In genomic region chr14:14104930-14105318, GRCm38 (mm10) we compare ENCODE assay signal across 15 mouse cellular contexts.
"Had no signal": no experiment of that assay in that cellular context is flagged by ENCODE, and none has a peak within 500 bp of the region (broad histone marks: within the 10 kb centered on the region; RNA-seq: fewer than 3 reads in every experiment).

No protein-coding gene starts in this region.

- H3K9ac ChIP-seq: neural tube, embryonic 13.5 days; stomach, embryonic 15.5 days had no signal

- H3K4me1 ChIP-seq: neural tube, embryonic 13.5 days; stomach, embryonic 15.5 days had no signal

- H3K4me2 ChIP-seq: neural tube, embryonic 13.5 days; stomach, embryonic 15.5 days had no signal

- H3K27ac ChIP-seq: neural tube, embryonic 13.5 days; stomach, embryonic 15.5 days; stomach, postnatal 0 days had no signal

- H3K27me3 ChIP-seq: neural tube, embryonic 13.5 days; stomach, embryonic 15.5 days had no signal

- H3K4me3 ChIP-seq: neural tube, embryonic 13.5 days; stomach, embryonic 15.5 days had no signal

- H3K9me3 ChIP-seq: neural tube, embryonic 13.5 days; stomach, embryonic 15.5 days had no signal

- DNase-seq: retina, postnatal 1 day; right cerebral cortex, adult 18-20 months; right cerebral cortex, postnatal 14 days; right cerebral cortex, postnatal 25 days; right cerebral cortex, postnatal 4 days; spleen, adult 18-20 months; thymus, adult 18-20 months; thymus, adult 2 months; thymus, postnatal 14 days; thymus, postnatal 25 days; thymus, postnatal 36 days; thymus, postnatal 4 days had no signal
